Comparison of ENCODE assay signal across 15 mouse cellular contexts in the genomic region with DNA sequence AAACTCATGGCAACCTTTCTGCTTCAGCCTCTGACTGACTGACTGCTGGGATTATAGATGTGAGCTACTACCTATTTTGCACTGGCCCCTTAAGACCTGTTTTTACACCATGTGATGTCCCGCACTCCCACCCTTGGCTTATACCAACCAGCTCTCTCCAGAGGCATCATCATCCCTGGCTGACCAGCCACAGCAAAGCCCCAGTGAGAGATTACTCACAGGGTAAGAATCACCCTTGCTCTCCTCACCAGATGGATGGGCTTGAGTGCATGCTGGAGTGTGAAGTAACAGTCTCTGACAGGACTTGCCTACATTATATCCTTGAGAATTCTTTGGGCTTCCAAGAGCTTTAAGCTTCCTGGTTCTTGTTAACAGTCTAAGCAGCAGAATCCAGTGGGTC.
"Had no signal": no experiment of that assay in that cellular context is flagged by ENCODE, and none has a peak within 500 bp of the region (broad histone marks: within the 10 kb centered on the region; RNA-seq: fewer than 3 reads in every experiment).

No protein-coding gene starts in this region.

- H3K9ac ChIP-seq: neural tube, embryonic 15.5 days; stomach, embryonic 15.5 days had no signal

- H3K4me3 ChIP-seq: neural tube, embryonic 15.5 days; stomach, embryonic 15.5 days had no signal

- H3K27me3 ChIP-seq: stomach, embryonic 15.5 days had no signal

- H3K27ac ChIP-seq: neural tube, embryonic 15.5 days; stomach, embryonic 15.5 days; stomach, postnatal 0 days had no signal

- DNase-seq: retina, postnatal 1 day; right cerebral cortex, adult 18-20 months; right cerebral cortex, postnatal 14 days; right cerebral cortex, postnatal 25 days; right cerebral cortex, postnatal 4 days; spleen, adult 18-20 months; thymus, adult 18-20 months; thymus, adult 2 months; thymus, postnatal 14 days; thymus, postnatal 25 days; thymus, postnatal 36 days; thymus, postnatal 4 days had no signal

- H3K9me3 ChIP-seq: neural tube, embryonic 15.5 days; stomach, embryonic 15.5 days had no signal

- H3K4me2 ChIP-seq: neural tube, embryonic 15.5 days; stomach, embryonic 15.5 days had no signal
